Mouse (Mus musculus): ENCODE measurements around the gene Chchd1. TPM values are rescaled to one million over a fixed set of nuclear protein-coding genes. Genes with fewer than 3 reads are reported as not detected.

Gene Chchd1
- total and polyA plus RNA-seq, 3 experiments: 157 to 402 (median 184) TPM

DNA sequence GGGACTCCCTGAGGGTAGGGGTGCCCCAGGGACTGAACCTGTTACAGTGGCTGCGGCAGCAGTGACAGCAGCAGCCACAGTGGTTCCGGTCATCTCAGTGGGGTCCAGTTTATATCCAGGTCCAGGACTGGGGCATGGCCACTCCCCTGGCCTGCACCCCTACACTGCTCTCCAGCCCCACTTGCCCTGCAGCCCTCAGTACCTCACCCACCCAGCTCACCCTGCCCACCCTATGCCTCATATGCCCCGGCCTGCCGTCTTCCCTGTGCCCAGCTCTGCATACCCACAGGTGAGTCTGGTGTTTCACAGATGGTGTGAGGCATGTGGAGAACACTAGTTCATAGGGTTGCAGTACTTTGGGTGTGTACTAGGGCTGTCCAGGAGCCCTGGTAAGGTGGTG, 18.6 kb downstream of the Chchd1 start:
- Histone ChIP-seq H3K27me3 (replicated peaks) (no peaks in the 10 kb centered on the region), H3K36me3 (replicated peaks in 1 of 2; ENCODE audit: control insufficient read depth in 1 of 2, insufficient read depth in 1 of 2, low read length in 1 of 2) (peaks cover 83 to 98% of the 10 kb centered on the region in 2 experiments), H3K9ac (ENCODE audit: insufficient read depth, low read depth) (no peak overlapping the region), H3K4me3 (replicated peaks in 1 of 3; ENCODE audit: low read depth in 2 of 3, low read length in 2 of 3, poor library complexity in 1 of 3) (no peak overlapping the region), H3K9me3 (replicated peaks; ENCODE audit: low read length) (no peaks in the 10 kb centered on the region), H3K79me2 (replicated peaks; ENCODE audit: control insufficient read depth, extremely low read depth, insufficient read depth, poor library complexity, severe bottlenecking) (no peaks in the 10 kb centered on the region), H3K4me2 (ENCODE audit: insufficient read depth, low read depth, poor library complexity, severe bottlenecking) (no peak overlapping the region), H3K27ac (ENCODE audit: insufficient read depth, low read depth) (no peak overlapping the region), H3K4me1 (ENCODE audit: control insufficient read depth in 1 of 2, insufficient read depth in 2 of 2) (no peaks in the 10 kb centered on the region)
- no peak for DNase-seq (ENCODE audit: extremely low read depth)
- no peak for TF ChIP-seq HCFC1 (IDR thresholded peaks at IDR 0.05; ENCODE audit: low read depth, low read length)
- TF ChIP-seq BHLHE40 (IDR thresholded peaks at IDR 0.05; ENCODE audit: low read depth, low read length): no peak
- no peak for TF ChIP-seq KAT2A (IDR thresholded peaks at IDR 0.05; ENCODE audit: insufficient replicate concordance, low read length)
- no peak for TF ChIP-seq POLR2A (IDR thresholded peaks at IDR 0.05; ENCODE audit: low read depth, low read length)
- no peak for TF ChIP-seq ETS1 (conservative IDR thresholded peaks at IDR 0.05; ENCODE audit: low read depth, low read length)
- no peak for TF ChIP-seq NELFE (IDR thresholded peaks at IDR 0.05; ENCODE audit: low read depth, low read length)
- TF ChIP-seq UBTF (IDR thresholded peaks at IDR 0.05; ENCODE audit: low read depth, low read length): no peak
- TF ChIP-seq ZKSCAN1 (IDR thresholded peaks at IDR 0.05; ENCODE audit: borderline replicate concordance, low read depth, low read length): no peak
- no peak for TF ChIP-seq RAD21 (IDR thresholded peaks at IDR 0.05; ENCODE audit: low read depth, low read length)
- no peak for TF ChIP-seq TCF12 (IDR thresholded peaks at IDR 0.05; ENCODE audit: low read depth, low read length)
- TF ChIP-seq NRF1 (IDR thresholded peaks at IDR 0.05; ENCODE audit: low read depth, low read length): no peak
- no peak for TF ChIP-seq PAX5 (IDR thresholded peaks at IDR 0.05; ENCODE audit: low read length)
- no peak for TF ChIP-seq CHD1 (IDR thresholded peaks at IDR 0.05; ENCODE audit: low read depth, low read length)
- TF ChIP-seq SMC3 (IDR thresholded peaks at IDR 0.05; ENCODE audit: low read depth, low read length): no peak
- in situ Hi-C loops (cut with MboI; ENCODE audit: low pct_ligation_motif_present, low pct_unique_long_range_greater_than_20kb, low sequenced_read_pairs): no loop called here
- dilution Hi-C loops (cut with MboI; ENCODE audit: extremely low pct_ligation_motif_present, extremely low pct_unique_long_range_greater_than_20kb, low sequenced_read_pairs): no loop called here

DNA sequence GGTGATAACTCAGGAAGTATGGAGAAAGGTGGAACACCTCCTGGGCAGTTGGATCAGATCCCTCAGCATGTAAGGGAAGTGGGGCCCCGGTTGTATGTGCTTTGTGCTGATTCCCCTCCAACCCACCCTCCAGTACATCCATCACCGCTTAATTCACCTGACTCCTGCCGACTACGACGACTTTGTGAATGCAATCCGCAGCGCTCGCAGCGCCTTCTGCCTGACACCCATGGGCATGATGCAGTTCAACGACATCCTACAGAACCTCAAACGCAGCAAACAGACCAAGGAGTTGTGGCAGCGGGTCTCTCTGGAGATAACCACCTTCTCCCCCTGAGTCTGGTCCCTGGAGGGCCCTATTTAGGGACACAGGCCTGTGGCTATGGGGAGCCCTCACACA, 20.2 kb downstream of the Chchd1 start:
- H3K9ac ChIP-seq (ENCODE audit: insufficient read depth, low read depth): no peak overlapping the region
- DNase-seq (ENCODE audit: extremely low read depth): no peak
- no peaks in the 10 kb centered on the region for H3K27me3 ChIP-seq (replicated peaks)
- H3K4me1 ChIP-seq (ENCODE audit: control insufficient read depth in 1 of 2, insufficient read depth in 2 of 2): no peaks in the 10 kb centered on the region
- H3K4me3 ChIP-seq (replicated peaks in 1 of 3; ENCODE audit: low read depth in 2 of 3, low read length in 2 of 3, poor library complexity in 1 of 3): no peak overlapping the region
- in situ Hi-C loops (cut with MboI; ENCODE audit: low pct_ligation_motif_present, low pct_unique_long_range_greater_than_20kb, low sequenced_read_pairs) (no loop called here), dilution Hi-C loops (cut with MboI; ENCODE audit: extremely low pct_ligation_motif_present, extremely low pct_unique_long_range_greater_than_20kb, low sequenced_read_pairs) (no loop called here)
- H3K79me2 ChIP-seq (replicated peaks; ENCODE audit: control insufficient read depth, extremely low read depth, insufficient read depth, poor library complexity, severe bottlenecking): no peaks in the 10 kb centered on the region
- no peak overlapping the region for H3K4me2 ChIP-seq (ENCODE audit: insufficient read depth, low read depth, poor library complexity, severe bottlenecking)
- no peak overlapping the region for H3K27ac ChIP-seq (ENCODE audit: insufficient read depth, low read depth)
- TF ChIP-seq MAZ (IDR thresholded peaks at IDR 0.05; ENCODE audit: low read depth, low read length) (no peak), ZKSCAN1 (IDR thresholded peaks at IDR 0.05; ENCODE audit: borderline replicate concordance, low read depth, low read length) (no peak), RCOR1 (conservative IDR thresholded peaks at IDR 0.05; ENCODE audit: low read depth, low read length) (no peak), IRF4 (IDR thresholded peaks at IDR 0.05; ENCODE audit: low read depth, low read length) (no peak), SIN3A (IDR thresholded peaks at IDR 0.05; ENCODE audit: low read length) (no peak), UBTF (IDR thresholded peaks at IDR 0.05; ENCODE audit: low read depth, low read length) (no peak), ZC3H11A (IDR thresholded peaks at IDR 0.05; ENCODE audit: low read depth, low read length) (no peak), KAT2A (IDR thresholded peaks at IDR 0.05; ENCODE audit: insufficient replicate concordance, low read length) (no peak), USF2 (conservative IDR thresholded peaks at IDR 0.05; ENCODE audit: low read depth, low read length) (no peak), PAX5 (IDR thresholded peaks at IDR 0.05; ENCODE audit: low read length) (no peak), CHD2 (IDR thresholded peaks at IDR 0.05; ENCODE audit: low read length) (no peak), ZNF384 (IDR thresholded peaks at IDR 0.05; ENCODE audit: low read depth, low read length) (no peak), MXI1 (IDR thresholded peaks at IDR 0.05; ENCODE audit: low read depth, low read length) (no peak), ELF1 (IDR thresholded peaks at IDR 0.05; ENCODE audit: low read depth, low read length) (no peak), ZMIZ1 (IDR thresholded peaks at IDR 0.05; ENCODE audit: low read depth, low read length) (no peak), E2F4 (IDR thresholded peaks at IDR 0.05; ENCODE audit: insufficient replicate concordance, low read depth, low read length) (no peak), BHLHE40 (IDR thresholded peaks at IDR 0.05; ENCODE audit: low read depth, low read length) (no peak)
- H3K9me3 ChIP-seq (replicated peaks; ENCODE audit: low read length): no peaks in the 10 kb centered on the region
- peaks cover 77 to 96% of the 10 kb centered on the region in 2 experiments for H3K36me3 ChIP-seq (replicated peaks in 1 of 2; ENCODE audit: control insufficient read depth in 1 of 2, insufficient read depth in 1 of 2, low read length in 1 of 2)
